Mouse (Mus musculus) telencephalon, adult 2 months (tissue): ENCODE results near the gene Cd164l2.
A peak's percentile ranks its signal among the peaks of the same experiment; 100 is the strongest.

Source experiments
- DNase-seq: peaks from one replicate; pipeline ENCODE4 v3.0.0-alpha.2; 2011; ENCODE audit warnings: low read depth, low spot score

The Cd164l2 gene

DNA sequence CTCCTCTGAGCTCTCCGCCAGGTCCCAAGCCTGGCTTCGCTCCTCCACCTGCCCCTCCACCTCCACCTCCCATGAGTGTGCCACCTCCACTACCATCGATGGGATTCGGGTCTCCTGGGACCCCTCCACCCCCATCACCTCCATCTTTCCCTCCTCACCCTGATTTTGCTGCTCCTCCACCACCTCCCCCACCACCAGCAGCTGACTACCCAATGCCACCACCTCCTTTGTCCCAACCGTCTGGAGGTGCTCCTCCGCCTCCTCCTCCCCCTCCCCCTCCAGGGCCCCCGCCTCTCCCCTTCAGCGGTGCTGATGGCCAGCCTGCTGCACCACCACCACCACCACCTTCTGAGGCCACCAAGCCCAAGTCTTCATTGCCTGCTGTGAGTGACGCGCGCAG lies 17.4 kb upstream of the Cd164l2 start:
- no peak for DNase-seq

DNA sequence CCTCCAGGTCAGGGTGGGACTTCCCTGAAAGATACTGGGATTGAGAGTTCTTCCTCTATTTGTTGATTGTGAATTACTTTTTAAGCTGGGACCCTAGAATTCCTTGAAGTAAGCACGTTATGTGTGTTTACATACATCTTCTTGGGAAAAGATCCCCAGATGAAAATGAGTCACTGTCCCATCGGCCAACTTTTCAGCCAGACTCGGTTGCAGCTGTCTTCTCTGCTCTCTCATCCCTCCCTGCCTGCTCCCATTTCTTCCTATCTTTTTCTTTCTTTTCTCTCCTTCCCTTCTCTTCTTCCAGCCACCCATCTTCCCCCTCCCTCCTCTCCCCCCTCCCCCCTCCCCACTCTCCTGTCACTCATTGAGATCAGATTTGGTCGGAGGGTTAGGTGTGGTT lies 16.9 kb upstream of the Cd164l2 start:
- DNase-seq, result no peak

DNA sequence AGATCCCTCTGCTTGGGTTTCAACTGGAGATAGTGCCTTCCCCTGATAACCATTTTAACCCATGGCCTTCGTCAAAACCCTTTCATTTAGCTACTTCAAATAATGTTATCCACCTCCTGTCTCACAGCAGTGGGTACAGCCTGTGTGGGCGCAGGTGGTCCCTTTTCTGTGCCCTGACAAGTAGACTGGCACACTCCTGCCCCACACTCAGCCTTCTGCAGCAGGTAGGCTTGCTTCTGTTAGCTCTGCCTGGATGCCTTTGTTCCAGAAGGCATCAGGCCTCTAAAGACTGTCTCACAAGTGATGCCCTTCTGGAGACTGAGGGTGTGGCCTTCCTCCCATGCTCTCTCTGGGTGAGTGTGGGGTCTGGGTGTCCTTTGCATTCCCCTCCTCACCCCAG lies 15.8 kb upstream of the Cd164l2 start:
- no peak for DNase-seq

GRCm38 (mm10) chr4:133196852-133197251 lies 15.1 kb upstream of the Cd164l2 start:
- no peak for DNase-seq

DNA sequence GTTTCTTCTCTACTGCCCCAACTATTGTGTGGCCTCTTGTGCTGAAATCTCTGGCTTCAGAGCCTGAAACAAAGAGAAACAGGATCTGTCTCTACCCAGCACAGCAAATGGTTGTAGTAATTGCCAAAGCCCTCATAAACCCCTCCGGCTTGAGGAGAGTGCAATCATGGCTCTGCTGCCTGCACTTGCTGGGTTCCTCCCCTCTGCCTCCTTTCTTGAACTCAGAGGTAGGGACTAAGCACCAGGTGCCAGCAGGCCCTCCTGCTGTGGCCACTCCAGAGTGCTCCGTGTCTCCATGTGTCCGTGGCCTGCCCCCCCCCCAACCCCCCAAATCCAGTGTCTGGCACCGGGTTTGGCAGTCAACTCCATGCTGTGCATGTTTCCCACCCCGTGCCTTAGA lies 14.6 kb upstream of the Cd164l2 start:
- DNase-seq, result no peak

DNA sequence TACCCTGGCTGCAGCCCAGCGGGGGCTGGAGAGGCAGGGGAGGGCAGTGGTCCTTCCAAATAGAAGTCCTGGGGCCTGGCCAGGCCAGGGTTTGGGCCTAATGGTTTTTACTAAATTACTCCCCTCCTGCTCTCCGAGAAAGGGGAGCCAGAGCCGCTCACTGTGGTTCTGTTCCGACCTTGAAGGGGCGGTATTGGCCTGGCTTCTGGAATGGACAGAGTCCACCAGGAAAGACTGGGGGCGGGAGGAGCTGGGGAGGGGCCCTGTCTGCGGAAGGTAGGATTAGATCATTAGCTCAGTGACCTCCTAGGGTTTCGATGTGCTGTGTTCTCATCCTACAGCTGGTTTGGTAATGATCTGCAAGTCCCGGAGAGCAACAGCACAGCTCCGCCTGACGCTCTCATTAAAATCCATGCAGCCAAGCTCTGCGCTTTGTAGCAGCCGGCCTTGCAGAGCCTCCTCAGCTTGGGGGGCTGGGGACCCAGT lies 14.1 kb upstream of the Cd164l2 start:
- no peak for DNase-seq

DNA sequence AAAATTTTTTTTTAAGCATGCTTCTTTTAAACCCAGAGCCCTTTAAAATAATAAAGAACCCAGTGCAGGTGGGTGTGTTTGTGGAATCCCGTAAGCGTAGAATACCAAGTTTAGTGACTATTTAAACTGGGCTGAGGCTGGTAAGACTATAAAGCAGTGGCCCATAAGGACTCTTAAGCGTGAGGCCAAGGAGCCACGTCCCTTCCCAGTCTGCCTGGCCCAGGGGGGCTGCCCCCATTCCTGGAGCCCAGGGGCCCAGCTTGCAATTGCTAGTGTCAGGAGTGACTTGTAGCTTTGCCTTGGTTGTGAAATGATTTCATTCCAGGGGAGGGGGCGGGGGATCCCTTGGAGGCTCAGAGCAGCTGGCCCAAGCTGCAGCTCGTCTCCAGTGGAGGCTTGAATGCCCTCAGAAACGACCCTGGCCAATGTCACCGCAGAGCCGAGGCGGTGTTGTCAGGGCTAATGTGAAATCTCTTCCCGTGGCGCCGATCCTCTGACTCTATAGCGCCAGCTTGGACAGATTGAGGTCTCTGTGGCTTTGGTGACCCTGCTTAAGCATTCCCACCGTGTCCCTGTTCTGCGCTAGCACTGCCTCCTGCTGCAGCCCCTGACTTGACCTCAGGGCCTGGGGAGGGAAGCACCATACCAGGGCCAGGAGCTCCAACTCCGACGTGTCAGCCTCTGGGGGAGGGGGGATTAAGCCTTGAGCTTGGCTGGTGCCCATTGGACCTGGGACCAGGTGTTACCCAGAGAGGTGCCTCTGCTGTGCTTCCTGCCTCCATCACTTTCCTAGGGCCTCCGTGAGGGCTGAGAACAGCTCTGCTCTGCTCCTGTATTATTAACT lies 13.4 kb upstream of the Cd164l2 start:
- DNase-seq, result no peak

GRCm38 (mm10) chr4:133199743-133200142 lies 12.2 kb upstream of the Cd164l2 start:
- DNase-seq, result no peak

- DNase-seq, result no peak
Measured at GRCm38 (mm10) chr4:133200343-133200742, 11.6 kb upstream of the Cd164l2 start.

- DNase-seq, result no peak
Measured at GRCm38 (mm10) chr4:133201006-133201771, 10.7 kb upstream of the Cd164l2 start.

DNA sequence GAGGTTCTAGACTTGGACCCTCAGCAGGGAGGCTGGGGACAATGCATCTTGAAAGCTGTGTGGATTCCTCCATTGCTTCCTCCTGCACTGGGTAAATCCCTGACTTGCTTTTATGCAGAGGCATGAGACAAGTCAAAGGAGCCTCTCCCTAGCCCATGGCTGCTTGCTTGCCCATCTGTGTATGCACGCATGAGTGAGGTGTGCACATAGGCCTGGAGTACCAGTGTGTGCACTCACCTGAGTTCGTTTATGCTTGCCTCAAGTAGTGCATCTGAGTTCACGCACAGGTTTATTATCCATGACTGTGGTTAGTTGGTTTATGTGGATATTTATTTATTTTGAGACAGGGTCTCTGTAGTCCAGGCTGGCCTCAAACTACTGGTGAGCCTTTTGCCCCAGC lies 9.7 kb upstream of the Cd164l2 start:
- no peak for DNase-seq

DNA sequence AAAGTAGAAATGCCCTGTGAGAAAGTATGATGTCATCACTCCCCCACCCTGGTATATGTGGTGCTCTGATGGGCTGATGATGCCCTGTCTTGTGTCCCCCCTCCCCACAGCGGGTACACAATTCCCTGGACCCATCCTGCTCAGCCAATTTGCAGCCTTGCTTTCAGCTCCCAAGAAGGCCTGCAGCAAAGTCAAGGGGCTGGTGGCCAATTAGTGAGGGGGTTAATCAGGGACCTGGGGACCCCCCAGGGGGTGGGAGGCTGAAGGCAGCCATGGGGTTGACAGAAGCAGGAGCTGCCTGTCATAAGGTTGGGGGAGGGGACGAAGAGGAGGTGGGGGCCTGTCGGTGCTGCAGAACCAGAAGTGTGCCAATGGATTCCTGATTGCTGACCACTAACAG lies 8.3 kb upstream of the Cd164l2 start:
- no peak for DNase-seq

GRCm38 (mm10) chr4:133204379-133204778 lies 7.6 kb upstream of the Cd164l2 start:
- no peak for DNase-seq

- DNase-seq, result no peak
Measured at GRCm38 (mm10) chr4:133209366-133209765, 2.6 kb upstream of the Cd164l2 start.

DNA sequence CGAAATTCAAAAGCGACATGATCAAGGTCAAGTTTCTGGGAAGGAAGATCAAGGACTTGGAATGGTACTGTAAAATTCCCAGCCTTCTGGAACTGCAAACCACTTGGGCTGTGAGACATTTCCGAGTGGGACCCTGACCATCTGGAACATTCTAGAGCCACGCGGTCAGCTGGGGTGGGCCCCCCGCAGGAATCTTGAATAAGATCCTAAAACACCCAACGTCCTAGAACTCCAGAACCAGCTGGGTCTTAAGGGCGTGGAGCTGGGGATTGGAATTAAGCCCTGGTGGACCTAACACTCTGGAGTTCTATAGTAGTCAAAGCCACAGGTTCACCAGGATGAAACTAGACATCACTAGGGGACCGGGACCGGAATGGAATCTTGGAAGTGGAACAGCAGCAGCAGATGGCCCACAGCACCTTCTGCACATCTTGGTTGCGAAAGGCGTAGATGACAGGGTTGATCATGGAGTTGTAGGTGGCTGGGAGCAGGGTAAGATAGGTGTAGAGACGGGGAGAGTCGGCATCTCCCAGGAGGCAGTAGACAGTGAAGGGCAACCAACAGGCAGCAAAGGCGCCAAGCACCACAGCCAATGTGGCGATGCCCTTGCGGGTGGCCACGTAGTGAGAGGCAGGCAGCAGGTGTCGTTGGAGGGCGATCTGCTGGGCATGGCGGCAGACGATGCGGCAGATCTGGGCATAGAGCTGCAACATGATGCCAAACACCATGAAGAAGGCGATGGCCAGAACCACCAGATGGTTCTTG lies 1.7 kb upstream of the Cd164l2 start:
- DNase-seq, result no peak

- no peak for DNase-seq
Measured at GRCm38 (mm10) chr4:133210788-133211390, 1.0 kb upstream of the Cd164l2 start.

- peak; percentile 52 for DNase-seq
Measured at GRCm38 (mm10) chr4:133212562-133213267, 784 bp downstream of the Cd164l2 start.

DNA sequence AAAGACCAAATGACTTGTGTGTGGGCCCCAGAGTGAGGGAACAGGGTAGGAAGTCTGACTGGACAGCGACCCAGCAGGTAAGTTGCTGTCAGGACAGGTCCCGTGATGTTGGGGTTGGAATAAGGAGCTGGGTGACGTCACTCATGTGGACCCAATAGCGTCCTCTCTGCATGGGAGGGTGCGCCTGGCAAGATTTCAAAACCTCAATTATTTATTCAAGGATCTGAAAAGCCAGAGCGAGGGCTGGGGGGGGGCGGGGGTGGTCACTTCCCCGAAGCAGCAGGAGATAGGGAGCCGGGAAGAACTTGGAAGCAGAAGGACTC lies 1.3 kb downstream of the Cd164l2 start:
- DNase-seq, result peak; percentile 50

DNA sequence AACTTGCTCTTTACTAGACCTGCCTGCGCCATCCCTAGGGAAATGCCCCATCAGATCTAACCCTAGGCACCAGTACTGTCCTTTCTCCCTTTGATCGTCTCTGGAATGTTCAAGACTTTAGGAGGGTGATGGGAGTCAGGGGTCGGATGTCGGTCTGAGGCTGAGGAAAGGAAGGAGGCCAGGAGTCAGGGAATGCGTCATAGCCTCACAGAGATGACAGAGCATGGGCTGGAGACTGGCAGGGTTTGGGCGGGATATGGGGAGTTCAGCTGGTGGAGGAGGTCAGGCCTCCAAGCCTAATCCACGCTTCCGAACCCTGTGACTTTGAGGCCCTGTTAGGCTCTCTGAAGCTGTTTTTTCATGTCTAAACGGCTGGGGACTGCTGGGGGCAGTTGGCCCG lies 1.7 kb downstream of the Cd164l2 start:
- no peak for DNase-seq

DNA sequence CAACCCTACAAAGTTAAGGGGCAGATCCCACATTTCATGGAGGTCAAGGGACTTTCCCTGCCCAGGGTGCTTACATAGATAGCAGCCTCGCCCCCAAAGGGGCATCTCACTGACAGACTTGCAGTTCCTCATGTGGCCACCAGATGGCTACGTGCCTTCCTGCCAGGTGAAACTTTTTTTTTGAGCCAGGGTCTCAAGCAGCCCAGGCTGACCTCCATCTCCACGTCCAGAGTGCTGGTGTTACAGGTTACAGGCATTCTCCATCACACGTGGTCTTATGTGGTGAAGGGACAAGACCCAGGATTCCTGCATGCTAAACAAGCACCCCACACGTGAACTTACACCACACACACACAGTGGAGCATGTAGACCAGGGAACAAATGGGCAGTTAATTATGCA lies 5.7 kb downstream of the Cd164l2 start:
- no peak for DNase-seq

- DNase-seq, result no peak
Measured at GRCm38 (mm10) chr4:133218745-133219144, 6.8 kb downstream of the Cd164l2 start.
